Mouse (Mus musculus) granulocyte monocyte progenitor cell, adult 5-6 weeks (primary cell): Measurements from ENCODE around the gene Optc. TPM values are rescaled to one million over a fixed set of nuclear protein-coding genes. Genes with fewer than 3 reads are reported as not detected.

Experiments used
- ATAC-seq: replicated peaks from 2 replicates; pipeline ENCODE4 v1.8.0; 2016; ENCODE audit warnings: mild to moderate bottlenecking, moderate TSS enrichment, inconsistent platforms; ENCODE audit not compliant: poor library complexity, severe bottlenecking
- total RNA-seq, 2 experiments: library from RNA; stranded (forward) in 1 of 2; stranded (reverse) in 1 of 2; fragments of 200-712, 200-1000 nt in 1 of 2; fragments of >200 nt in 1 of 2; fragmentation: Nextera tagmentation in 1 of 2; gene quantifications; 2 replicates each; pipeline ENCODE4 v1.2.3; 2014 to 2017

Gene Optc
- total RNA-seq, 2 experiments from 2014 or later, result not detected

DNA sequence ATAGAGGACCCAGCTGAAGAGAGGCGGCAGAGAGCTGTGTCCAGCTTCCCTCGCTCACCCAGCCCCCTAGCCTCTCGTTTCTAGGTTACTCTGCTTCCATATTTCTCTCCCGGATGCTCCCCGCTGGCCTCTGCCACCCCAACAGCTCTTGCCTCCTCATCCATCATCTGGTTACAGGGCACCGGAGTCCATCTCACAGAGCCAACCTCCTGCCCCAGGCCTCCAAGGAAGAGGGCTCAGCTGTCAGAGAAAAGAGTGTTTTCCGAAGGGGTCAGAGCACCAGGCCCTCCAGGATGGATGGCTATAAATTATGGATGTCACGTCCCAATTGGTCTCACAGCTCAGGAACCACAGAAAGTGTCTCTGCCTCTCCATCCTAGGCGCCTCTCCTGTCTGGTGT, 23.1 kb downstream of the Optc start:
- no peak for ATAC-seq

DNA sequence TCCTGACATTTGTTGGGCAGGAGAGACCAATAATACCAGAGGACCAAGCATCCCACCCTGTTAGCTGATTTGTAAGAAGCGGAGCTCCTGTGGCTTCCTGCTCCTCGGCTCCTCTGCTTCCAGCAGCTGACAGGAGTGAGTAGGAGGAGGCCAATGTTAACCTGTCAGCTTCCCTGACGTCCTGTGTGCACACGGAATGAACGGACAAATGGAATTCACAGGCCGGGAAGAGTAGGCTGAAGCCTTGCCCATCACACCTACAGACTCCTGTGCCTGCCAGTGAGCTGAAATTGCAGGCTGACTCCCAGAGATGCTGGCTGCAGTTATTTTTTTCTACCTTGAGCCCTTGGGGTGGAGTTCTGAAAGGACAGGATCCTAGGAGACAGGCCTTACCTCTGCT, 23.7 kb downstream of the Optc start:
- ATAC-seq, result no peak

DNA sequence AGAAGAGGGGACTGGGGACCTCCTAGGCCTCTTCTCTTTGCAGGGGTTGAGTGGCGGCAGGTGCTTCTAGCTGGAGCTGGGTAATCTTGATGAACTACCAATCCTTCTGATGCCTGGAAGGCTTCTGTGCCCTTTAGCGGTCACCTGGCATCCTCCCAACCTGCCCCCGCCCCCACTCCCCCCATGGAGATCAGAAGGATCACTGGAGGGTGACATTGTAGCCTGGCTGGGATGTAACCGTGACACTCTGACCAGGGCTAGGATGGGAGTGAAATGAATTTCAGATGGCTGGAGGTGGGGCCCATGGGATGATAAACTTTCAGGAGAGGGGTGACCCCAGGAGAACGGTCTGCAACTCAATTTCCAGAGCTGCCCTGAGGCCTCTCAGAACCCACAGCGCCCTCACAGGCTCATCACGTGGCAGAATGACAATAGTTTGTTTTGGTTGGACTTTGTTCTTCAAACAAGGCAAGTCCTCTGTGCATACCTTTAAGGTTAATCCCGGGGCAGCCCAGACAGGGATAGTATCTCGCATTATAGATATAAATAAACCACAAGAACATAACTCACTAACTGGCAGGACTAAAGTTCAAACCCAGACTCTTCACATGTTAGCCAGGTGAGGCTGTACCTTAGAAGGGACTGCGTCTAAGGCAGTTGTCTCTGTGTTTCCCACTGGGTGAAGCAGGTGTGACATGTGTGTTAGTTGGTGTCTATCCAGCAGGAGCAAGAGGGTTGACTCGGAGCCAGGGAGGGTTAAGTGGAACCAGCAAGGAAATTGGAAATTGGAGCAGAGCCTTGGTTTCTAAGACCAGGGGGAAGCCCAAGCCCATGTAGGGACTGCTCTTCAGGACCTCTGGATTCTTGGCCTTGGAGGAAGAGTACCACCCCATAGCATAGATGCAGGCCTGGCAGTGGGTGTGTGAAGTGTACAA, 25.2 kb downstream of the Optc start:
- no peak for ATAC-seq

DNA sequence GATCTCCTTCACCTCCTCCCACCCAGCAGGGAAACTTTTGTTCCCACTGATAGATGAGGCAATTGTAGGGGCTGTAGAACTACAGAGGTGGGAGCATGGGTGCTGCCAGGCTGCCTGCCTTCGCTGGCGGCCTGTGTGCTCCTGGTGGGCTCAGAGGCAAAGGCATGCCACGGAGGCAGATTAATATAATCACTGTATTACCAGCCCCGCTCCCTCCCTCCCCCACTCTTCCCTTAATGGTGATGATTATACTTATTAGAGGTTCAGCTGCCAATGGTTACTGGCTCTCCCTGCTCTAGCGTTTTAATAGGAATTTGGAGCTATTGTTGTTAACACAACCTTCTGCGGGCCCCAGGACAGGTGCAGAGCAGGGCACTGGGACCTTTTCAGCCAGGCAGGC, 26.0 kb downstream of the Optc start:
- ATAC-seq, result no peak

DNA sequence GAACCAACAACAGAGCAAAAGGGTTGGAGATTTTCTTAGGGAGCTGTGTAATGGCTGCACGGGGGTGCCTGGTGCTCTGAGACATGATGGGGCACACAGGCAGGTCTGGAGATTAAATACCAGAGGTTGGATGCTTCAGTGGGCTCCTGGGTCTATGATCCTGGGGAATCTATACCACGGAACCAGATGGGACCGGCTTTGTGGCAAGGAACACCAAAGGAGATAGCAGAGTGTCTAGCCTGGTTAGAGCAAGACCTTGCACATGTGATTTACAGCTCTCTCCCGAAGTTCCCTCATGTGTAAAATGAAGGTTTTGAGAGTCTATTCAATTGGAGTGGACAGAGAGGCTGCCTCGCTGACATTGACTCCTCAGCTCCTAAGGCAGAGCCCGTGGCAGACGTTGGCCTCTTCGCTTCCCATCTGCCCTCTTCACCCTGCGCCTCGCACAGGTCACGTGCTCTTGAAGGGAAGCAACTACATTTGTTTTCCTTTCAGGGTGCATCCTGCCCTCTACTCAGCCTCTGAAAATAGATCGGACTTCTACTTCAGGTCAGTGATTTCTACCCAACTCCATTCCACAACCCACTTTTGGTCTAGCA, 28.9 kb downstream of the Optc start:
- ATAC-seq, result peak; percentile 50

DNA sequence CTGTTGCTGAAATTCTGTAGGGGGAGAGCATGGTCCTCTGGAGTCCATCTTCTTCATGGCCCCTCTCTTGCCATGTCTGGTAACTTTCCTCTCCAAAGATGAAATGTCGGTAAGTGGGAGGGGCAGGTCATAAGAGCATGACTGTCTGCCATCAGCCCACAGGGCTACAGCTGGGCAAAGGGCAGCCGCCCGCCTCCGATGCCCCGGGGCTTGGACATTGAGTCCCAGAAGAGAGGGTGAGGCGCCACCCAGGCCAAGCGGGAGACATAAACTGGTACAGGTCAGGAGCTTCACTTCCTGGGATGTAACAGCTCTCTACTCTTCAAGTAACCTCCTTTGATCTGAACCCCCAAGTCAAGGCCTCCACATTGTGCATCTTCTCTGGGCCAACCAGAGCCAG, 30.9 kb downstream of the Optc start:
- no peak for ATAC-seq

DNA sequence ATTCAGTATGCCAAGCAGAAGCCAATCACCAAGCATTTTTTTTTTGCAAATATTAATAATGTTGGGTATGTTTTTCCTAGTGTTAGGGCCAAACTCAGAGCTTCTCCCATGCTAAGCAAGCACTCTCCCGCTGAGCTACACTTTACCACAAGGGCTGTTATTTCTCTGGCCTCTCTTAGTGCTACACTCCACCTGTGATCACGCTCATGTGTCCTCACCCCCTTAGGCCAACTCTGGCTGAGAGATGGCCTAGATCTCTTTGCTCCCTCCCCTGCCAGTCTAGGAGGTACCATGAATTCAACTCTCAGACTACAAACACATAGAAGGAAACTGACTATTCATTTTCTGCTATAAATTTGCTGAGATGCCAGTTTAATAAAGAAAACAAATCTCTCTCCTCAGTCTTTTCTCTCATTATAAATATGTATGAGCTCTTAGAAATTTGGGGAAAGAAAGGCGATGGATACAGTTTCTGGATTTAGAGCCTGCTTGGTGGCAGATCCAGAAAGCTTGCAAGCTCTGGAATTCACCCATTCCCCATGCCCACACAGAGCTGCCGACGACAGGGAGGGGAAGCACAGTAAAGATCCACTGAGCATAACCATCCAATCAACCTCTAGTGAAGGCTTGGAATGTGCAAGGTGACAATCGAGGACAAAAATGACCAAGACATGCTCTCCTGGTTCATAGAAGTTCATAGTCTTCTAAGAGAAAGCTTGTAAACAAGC, 34.5 kb downstream of the Optc start:
- ATAC-seq, result no peak

DNA sequence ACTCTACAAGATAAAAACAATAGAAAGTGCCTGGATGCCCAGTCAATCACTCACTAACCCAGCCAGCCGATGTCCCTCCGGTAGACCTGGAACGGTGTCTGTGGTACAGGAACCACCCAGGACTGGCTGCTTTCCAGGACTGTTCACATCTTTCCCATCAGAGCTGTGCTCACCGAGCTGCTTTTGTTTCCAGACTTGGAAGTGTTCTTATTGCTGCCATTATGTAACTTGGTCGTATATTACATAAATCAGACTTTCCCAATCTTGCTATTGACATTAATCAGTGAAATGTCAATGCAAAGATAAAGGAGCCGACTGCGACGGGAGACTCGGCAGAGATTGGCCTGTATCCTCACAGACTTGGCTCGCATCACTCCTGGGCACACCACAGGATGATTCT, 36.6 kb downstream of the Optc start:
- ATAC-seq, result no peak

DNA sequence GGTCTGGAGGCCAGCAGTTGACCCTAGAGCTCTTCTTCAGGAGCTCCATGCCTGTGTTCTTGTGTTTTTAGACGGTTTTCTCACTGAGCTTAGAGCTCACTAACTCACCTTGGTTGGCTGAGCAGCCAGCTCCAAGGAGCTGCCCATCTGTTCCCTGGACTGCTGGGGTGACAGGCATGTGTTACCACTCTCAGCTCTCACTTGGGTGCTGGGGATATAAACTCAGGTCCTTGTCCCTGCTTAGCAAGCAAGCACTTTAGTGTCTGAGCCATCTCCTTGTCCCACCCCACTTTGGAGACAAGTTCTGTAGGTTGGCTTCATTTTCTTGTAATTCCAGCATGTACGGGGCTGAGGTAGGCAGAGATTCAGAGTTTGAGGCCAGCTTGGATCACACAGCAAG, 38.6 kb downstream of the Optc start:
- no peak for ATAC-seq

DNA sequence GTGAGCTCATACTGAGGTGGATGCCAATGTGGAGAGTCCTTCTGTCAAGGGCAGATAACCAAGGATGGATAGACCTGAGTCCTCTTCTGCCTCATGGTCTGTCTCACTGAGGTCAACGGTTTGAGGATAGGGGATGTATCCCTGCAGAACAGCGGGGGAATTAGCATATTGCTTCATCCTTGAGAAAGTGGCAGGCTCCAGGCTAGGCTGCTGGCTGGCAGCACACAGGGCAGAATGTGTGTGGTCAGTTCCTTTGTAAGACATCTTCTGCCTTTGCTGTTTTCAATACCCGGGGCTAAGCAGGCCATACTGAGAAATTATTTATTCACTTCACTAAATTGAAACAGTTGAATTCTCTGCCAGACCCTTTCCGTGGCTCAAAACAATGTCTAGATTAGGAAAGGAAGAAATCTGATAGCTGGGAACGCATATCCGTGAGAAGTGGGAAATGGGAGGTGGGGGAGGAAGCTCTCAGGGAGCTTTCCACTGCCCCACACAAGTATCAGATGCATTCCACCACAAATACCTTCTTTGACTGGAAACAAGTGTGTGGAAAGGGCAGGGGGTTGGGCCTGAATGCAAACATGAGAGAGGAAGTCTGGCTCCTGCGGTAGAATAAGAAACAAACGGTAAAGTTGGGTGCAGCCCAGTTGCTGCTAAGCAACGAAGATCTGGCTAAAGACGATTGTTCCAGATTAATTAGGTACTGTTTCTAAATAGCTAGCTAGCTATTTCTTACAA, 44.4 kb downstream of the Optc start:
- ATAC-seq, result peak; percentile 95

DNA sequence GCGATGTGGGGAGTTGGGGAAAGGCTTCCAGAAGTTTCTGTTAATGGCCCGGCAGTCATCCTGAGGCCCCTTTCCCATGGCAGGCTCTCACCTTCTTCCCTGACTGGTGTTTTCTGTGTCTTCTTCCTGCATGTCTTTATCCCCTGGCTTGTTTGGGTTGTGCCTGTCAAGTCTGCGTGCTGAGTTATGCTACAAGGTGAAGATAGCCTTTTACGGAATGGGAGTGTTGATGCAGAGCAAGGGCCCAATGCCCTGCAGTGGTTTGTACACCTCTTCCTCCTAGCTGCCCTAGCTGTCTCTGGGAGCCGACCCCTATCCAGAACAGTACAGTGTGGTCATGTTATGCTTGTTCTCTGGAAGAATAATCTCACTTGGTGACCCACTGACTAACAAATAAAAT, 46.8 kb downstream of the Optc start:
- no peak for ATAC-seq

DNA sequence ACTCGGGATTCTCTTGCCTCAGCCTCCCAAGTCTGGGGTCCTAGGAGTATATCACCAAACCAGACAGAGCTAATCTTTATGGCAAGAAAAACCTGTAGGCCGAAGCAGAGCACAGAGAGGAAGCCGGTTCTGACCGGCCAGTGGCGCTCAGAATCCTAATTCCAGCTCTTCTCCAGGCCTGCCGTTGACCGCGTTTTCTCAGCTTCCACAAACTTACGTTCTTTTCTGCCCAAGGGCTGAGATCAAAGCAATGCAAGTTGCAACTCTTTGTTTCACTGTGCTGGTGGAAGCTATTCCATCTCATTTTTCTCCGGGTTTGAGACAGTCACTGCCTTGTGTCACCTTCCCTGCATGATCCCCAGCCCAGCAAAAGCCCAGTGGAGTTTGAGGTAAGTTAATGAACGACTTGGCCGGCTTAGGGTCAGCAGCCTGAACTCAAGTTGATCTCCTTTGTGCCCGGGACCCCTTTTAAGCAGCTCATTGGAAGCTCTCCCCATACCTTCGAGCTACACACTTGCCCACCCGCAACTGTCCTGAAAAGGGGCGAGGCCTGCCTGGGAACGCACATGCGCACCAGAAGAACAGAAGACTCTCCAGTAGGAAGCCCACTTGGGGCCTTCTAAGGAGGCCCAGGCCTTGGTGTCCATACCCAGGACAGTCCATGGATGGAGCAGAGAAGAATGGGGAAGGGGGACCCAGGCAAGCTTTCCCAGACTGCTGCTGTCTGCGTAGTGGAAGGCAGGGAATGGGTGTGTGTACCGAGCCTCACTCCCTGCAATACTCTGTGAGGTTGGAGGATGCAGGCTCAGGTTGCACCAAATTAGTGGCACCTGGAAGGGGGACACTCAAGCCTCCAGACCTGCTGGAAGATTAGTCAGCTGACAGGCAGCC, 47.7 kb downstream of the Optc start:
- no peak for ATAC-seq

DNA sequence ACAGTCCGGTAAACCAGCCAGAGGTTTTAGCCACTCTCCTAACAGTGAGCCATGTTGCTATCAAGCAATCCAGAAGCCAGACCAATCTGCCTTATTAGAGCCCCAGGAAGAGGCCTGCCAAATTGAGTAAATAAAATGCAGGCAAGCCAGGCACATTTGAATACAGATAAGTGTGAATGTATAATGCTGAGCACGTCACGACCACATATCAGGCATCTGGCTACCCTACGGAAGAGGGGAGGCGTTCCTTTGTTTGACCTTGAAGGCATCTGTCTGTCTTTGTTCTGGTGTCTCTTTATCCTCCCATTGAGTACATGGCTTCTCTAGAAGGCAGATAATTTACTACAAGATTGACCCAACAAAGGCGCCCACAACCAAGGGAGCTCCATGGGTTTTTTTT, 48.5 kb downstream of the Optc start:
- no peak for ATAC-seq

DNA sequence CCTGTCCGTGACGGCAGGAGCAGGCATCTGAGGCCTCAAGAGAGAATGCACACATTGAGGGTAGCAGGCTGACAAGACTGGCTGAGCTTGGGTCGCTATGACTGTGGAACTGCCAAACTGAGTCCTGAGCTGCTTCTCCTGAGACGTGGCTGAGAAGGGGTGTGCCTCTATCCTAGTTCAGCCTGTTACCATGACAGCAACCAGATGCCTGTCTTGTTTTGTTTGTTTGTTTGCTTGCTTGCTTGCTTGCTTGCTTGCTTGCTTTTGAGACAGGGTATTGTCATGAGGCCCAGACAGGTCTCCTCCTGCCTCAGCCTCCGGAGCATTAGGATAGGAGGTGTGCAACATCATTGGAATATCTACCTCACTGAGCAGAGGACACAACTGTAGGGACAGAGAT, 50.0 kb downstream of the Optc start:
- ATAC-seq, result no peak

DNA sequence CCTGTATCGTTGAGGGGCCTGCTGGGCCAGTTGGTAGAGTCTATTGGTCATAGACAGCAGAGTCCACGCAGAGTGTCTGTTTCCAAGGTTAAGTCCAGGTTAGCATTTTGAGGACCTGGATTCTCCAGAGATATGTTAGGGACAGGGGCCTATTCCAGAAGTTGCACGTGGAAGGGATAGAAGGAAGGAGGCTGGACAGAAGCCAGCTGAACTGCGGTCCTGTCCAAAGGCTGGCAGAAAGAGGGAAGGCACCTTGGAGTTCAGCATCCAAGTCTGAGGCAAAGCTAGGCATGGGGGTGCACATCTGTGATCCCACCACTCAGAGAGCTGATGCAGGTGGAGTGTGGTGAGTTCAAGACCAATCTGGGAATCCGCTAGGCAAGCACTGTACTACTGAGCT, 50.6 kb downstream of the Optc start:
- no peak for ATAC-seq

DNA sequence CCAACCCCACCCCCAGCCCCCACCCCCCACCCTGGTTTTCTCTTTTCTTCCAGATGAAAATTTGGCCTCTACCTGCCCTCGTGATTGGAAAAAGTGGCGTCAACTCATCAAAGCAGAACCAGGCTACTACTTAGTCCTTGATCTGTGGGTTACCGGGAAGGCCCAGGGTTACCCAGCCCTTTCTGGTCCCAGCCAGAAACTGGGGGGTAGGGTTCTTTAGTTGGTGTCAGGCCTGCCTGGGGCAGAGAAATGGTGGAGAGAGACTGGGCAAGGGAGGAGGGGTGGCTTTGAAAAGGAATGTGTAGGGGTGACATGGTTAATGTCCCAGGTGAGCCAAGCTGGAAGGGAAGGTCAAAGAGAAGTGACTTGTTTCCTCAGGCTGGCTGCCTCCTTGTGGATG, 51.1 kb downstream of the Optc start:
- no peak for ATAC-seq

DNA sequence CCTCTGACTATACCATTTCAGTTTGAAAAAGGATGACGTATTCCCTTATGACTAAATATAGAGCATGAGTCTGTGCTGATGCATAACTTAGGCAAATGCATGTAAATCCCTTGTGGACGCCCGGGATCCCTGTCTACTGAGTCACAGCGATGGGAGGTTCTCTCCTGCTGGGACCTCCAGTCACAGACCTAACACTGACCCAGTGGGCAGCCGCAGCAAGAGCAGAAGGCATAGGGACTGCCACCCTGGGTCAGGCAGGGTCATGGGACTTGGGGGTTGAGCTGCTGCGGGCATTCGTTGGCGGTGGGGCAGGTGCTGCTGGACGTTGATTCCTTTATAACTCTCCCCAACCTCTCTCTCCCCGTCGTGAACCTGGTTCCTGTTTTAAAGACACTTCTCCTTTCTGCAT, 51.7 kb downstream of the Optc start:
- ATAC-seq, result peak; percentile 85

DNA sequence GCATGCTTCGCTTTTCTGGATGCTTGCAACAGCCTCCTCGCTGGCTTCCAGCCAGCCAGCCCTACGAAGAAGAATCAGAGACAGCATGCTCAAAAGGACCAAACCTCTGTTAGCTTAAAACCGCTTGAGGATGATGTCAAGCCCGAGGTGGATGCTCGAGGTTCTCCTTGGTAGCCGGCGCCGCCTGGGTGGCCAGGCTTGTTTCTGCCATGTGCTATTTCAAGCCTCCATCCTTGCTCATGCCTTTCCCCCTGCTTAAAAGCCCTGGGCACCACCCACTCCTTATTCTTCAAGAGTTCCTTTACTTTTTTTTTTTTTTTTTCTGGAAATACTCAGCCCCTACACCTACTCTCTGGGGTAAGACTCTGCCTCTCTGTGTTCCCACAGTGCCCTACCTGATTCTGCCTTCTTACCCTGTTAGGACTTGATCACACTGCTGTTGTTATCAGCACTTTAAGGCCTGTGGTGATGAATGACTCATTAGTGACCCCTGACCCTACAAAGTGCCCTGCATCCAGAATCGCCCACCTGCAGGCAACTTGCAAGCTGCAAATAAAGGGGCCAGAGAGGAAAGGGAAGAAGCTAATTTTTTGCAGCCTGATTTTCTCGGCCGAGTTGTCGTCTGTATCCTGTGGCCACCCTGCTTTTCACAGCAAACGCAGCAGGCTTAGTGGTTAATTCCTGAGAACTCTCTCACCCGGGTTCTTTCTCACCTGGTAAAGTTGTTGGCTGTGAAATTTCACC, 52.4 kb downstream of the Optc start:
- no peak for ATAC-seq
